Mouse (Mus musculus) ES-E14 (cell line): ENCODE results near the gene Inf2.

Source experiments
- CHD2 ChIP-seq: IDR thresholded peaks from 2 replicates; pipeline ENCODE4 v1.6.1; 2014; ENCODE audit warnings: mild to moderate bottlenecking, low read depth, low read length, inconsistent platforms
- MAFK ChIP-seq: IDR thresholded peaks from 2 replicates; pipeline ENCODE4 v1.6.1; 2014; ENCODE audit warnings: mild to moderate bottlenecking, low read depth, low read length, inconsistent platforms; ENCODE audit not compliant: insufficient read depth
- ZC3H11A ChIP-seq: IDR thresholded peaks from 2 replicates; pipeline ENCODE4 v1.6.1; 2012; ENCODE audit warnings: low read depth, mild to moderate bottlenecking, inconsistent platforms, low read length, borderline replicate concordance

GRCm38 (mm10) chr12:112559231-112559630 is 29.4 kb upstream of the Inf2 start:
- TF ChIP-seq ZC3H11A: no peak
- no peak for TF ChIP-seq MAFK
- TF ChIP-seq CHD2: no peak
